ENCODE assay signal across 11 mouse cellular contexts in genomic region chr13:22037415-22037814, GRCm38 (mm10). TPM values are rescaled to one million over a fixed set of nuclear protein-coding genes. Genes with fewer than 3 reads are reported as not detected.
A peak's percentile ranks its signal among the peaks of the same experiment; 100 is the strongest.
DNase-seq lines count a peak whose midpoint lies in the region; ATAC-seq lines count a peak whose summit lies in the region.
"Had no signal": no experiment of that assay in that cellular context is flagged by ENCODE, and none has a peak within 500 bp of the region (broad histone marks: within the 10 kb centered on the region; RNA-seq: fewer than 3 reads in every experiment).

No protein-coding gene starts in this region.

- peak overlapping the region; percentile 48 for H3K9ac ChIP-seq in liver, embryonic 11.5 days (ENCODE audit: low read depth, low read length)
- H3K9ac ChIP-seq in limb, embryonic 15.5 days, result no peak overlapping the region

- H3K9me3 ChIP-seq in liver, embryonic 11.5 days (ENCODE audit: control insufficient read depth, low read length), result no peaks in the 10 kb centered on the region
- H3K9me3 ChIP-seq in embryonic facial prominence, embryonic 10.5 days, result no peaks in the 10 kb centered on the region
- no peaks in the 10 kb centered on the region for H3K9me3 ChIP-seq in limb, embryonic 15.5 days
- H3K9me3 ChIP-seq: hindbrain, embryonic 13.5 days had no signal

- no peaks in the 10 kb centered on the region for H3K36me3 ChIP-seq in liver, embryonic 11.5 days (ENCODE audit: control insufficient read depth, insufficient read depth, low read length)
- H3K36me3 ChIP-seq in embryonic facial prominence, embryonic 10.5 days (replicated peaks), result no peaks in the 10 kb centered on the region
- no peaks in the 10 kb centered on the region for H3K36me3 ChIP-seq in limb, embryonic 15.5 days
- H3K36me3 ChIP-seq: hindbrain, embryonic 13.5 days had no signal

- H3K27ac ChIP-seq in liver, embryonic 11.5 days (ENCODE audit: low read depth, low read length), result peak overlapping the region; percentile 94
- peak overlapping the region; percentile 91 for H3K27ac ChIP-seq in embryonic facial prominence, embryonic 10.5 days (replicated peaks)
- H3K27ac ChIP-seq in limb, embryonic 15.5 days, result peak overlapping the region; percentile 27; the same call in 1 of the 2 replicates

- no peak for ATAC-seq in liver, embryonic 11.5 days (replicated peaks; ENCODE audit: low FRiP score)
- no peak for ATAC-seq in limb, embryonic 15.5 days (ENCODE audit: insufficient number of reproducible peaks, low FRiP score, low TSS enrichment, low read depth)
- ATAC-seq in monocyte, adult 5-6 weeks (replicated peaks; ENCODE audit: insufficient number of reproducible peaks, low FRiP score, low TSS enrichment, poor library complexity, severe bottlenecking), result no peak

- H3K27me3 ChIP-seq in liver, embryonic 11.5 days (replicated peaks; ENCODE audit: control insufficient read depth, insufficient read depth, low read length), result no peaks in the 10 kb centered on the region
- H3K27me3 ChIP-seq in embryonic facial prominence, embryonic 10.5 days (replicated peaks; ENCODE audit: low read depth, poor library complexity, severe bottlenecking), result no peaks in the 10 kb centered on the region
- H3K27me3 ChIP-seq in limb, embryonic 15.5 days, result no peaks in the 10 kb centered on the region
- H3K27me3 ChIP-seq: hindbrain, embryonic 13.5 days had no signal

- 57% methylated on average over 2 of the region's 2 CpGs for WGBS in liver, embryonic 11.5 days
- 69% methylated on average over 2 of the region's 2 CpGs for WGBS in embryonic facial prominence, embryonic 10.5 days
- 52% methylated on average over 2 of the region's 2 CpGs for whole genome bisulfite sequencing in limb, embryonic 15.5 days

- H3K4me1 ChIP-seq in liver, embryonic 11.5 days (replicated peaks; ENCODE audit: control insufficient read depth, insufficient read depth, low read length), result peaks cover 20% of the 10 kb centered on the region; the same call in 1 of the 2 replicates
- H3K4me1 ChIP-seq in embryonic facial prominence, embryonic 10.5 days, result peaks cover 31% of the 10 kb centered on the region
- peaks cover 32% of the 10 kb centered on the region for H3K4me1 ChIP-seq in limb, embryonic 15.5 days

- no peak overlapping the region for H3K4me3 ChIP-seq in liver, embryonic 11.5 days (ENCODE audit: low read depth, low read length)
- peak overlapping the region; percentile 61; the same call in 1 of the 2 replicates for H3K4me3 ChIP-seq in embryonic facial prominence, embryonic 10.5 days
- no peak overlapping the region for H3K4me3 ChIP-seq in limb, embryonic 15.5 days

- DNase-seq in embryo, embryonic 10.5 days (ENCODE audit: low spot score), result peak; percentile 41
- no peak for DNase-seq in embryo, embryonic 9.5 days (ENCODE audit: extremely low spot score)
- no peak for DNase-seq in liver, embryonic 11.5 days (ENCODE audit: low spot score)
- no peak for DNase-seq in liver
- DNase-seq in embryonic facial prominence, embryonic 10.5 days (ENCODE audit: low spot score), result no peak
- DNase-seq in natural killer cell, adult 2 months (ENCODE audit: low spot score in 2 of 2), result no peak
- DNase-seq: cerebellum, adult 9-11 months; kidney, postnatal 36 days had no signal

- H3K4me2 ChIP-seq in liver, embryonic 11.5 days, result peak overlapping the region; percentile 60
- no peak overlapping the region for H3K4me2 ChIP-seq in limb, embryonic 15.5 days

RNA-seq across cellular contexts. Expression of gene Hist1h2bk, which starts 1.7 kb away (rescaled TPM):
- 4.1 and 4.6 TPM in 2 replicates for polyA plus RNA-seq in liver, embryonic 11.5 days (2014; fragmentation: Nextera tagmentation; extraction: Ambion mirVana)
- polyA plus RNA-seq in embryonic facial prominence, embryonic 10.5 days (2016; fragmentation: Nextera tagmentation; extraction: Ambion mirVana), result 8.5 and 10.0 TPM in 2 replicates
- polyA plus RNA-seq in limb, embryonic 15.5 days (2015; fragmentation: Nextera tagmentation; extraction: Ambion mirVana), result 4.2 and 6.2 TPM in 2 replicates
- 6.8 to 12.3 TPM (median 11.3 TPM) in 3 replicates for total RNA-seq in monocyte, adult 5-6 weeks (2017)

RNA-seq across cellular contexts. Expression of gene Hist1h2ah, which starts 2.0 kb away (rescaled TPM):
- polyA plus RNA-seq in liver, embryonic 11.5 days (2014; fragmentation: Nextera tagmentation; extraction: Ambion mirVana), result 10.7 and 13.3 TPM in 2 replicates
- polyA plus RNA-seq in embryonic facial prominence, embryonic 10.5 days (2016; fragmentation: Nextera tagmentation; extraction: Ambion mirVana), result 8.0 and 8.8 TPM in 2 replicates
- polyA plus RNA-seq in limb, embryonic 15.5 days (2015; fragmentation: Nextera tagmentation; extraction: Ambion mirVana), result 4.7 and 7.2 TPM in 2 replicates
- 11.3 to 37.5 TPM in 2 of 3 replicates, not detected in the other for total RNA-seq in monocyte, adult 5-6 weeks (2017)
- polyA plus RNA-seq: hindbrain, embryonic 13.5 days had no signal

RNA-seq across cellular contexts. Expression of gene Hist1h4i, which starts 3.7 kb away (rescaled TPM):
- polyA plus RNA-seq in liver, embryonic 11.5 days (2014; fragmentation: Nextera tagmentation; extraction: Ambion mirVana), result 36.9 and 39.3 TPM in 2 replicates
- polyA plus RNA-seq in embryonic facial prominence, embryonic 10.5 days (2016; fragmentation: Nextera tagmentation; extraction: Ambion mirVana), result 37.1 and 38.7 TPM in 2 replicates
- polyA plus RNA-seq in limb, embryonic 15.5 days (2015; fragmentation: Nextera tagmentation; extraction: Ambion mirVana), result 15.8 and 18.4 TPM in 2 replicates
- total RNA-seq in monocyte, adult 5-6 weeks (2017), result 13.3 to 29.5 TPM (median 23.6 TPM) in 3 replicates

RNA-seq across cellular contexts. Expression of gene Hist1h2ag, which starts 5.3 kb away (rescaled TPM):
- polyA plus RNA-seq in liver, embryonic 11.5 days (2014; fragmentation: Nextera tagmentation; extraction: Ambion mirVana), result 26.4 and 36.7 TPM in 2 replicates
- 75.8 and 77.8 TPM in 2 replicates for polyA plus RNA-seq in embryonic facial prominence, embryonic 10.5 days (2016; fragmentation: Nextera tagmentation; extraction: Ambion mirVana)
- polyA plus RNA-seq in limb, embryonic 15.5 days (2015; fragmentation: Nextera tagmentation; extraction: Ambion mirVana), result 32.9 and 36.9 TPM in 2 replicates
- 17.4 to 59.7 TPM in 2 of 3 replicates, not detected in the other for total RNA-seq in monocyte, adult 5-6 weeks (2017)

RNA-seq across cellular contexts. Expression of gene Hist1h2bj, which starts 5.6 kb away (rescaled TPM):
- polyA plus RNA-seq in liver, embryonic 11.5 days (2014; fragmentation: Nextera tagmentation; extraction: Ambion mirVana), result 11.2 and 13.2 TPM in 2 replicates
- 12.4 and 15.1 TPM in 2 replicates for polyA plus RNA-seq in embryonic facial prominence, embryonic 10.5 days (2016; fragmentation: Nextera tagmentation; extraction: Ambion mirVana)
- polyA plus RNA-seq in limb, embryonic 15.5 days (2015; fragmentation: Nextera tagmentation; extraction: Ambion mirVana), result 6.8 and 8.1 TPM in 2 replicates
- total RNA-seq in monocyte, adult 5-6 weeks (2017), result 7.1 to 19.9 TPM in 2 of 3 replicates, not detected in the other

Comparison
In these comparisons a context has a peak if more than half of its experiments do, and no peak if none do; other contexts are left out.
1. H3K27ac ChIP-seq: peak in every context shown above with its lines; median percentile 94 in liver, embryonic 11.5 days; 91 in embryonic facial prominence, embryonic 10.5 days; 27 in limb, embryonic 15.5 days.